Mouse (Mus musculus): ENCODE measurements around the gene Fgf4. TPM values are rescaled to one million over a fixed set of nuclear protein-coding genes. Genes with fewer than 3 reads are reported as not detected.
A peak's percentile ranks its signal among the peaks of the same experiment; 100 is the strongest.

Fgf4 gene
- not detected in 2 replicates for polyA plus RNA-seq (2015; fragmentation: Nextera tagmentation; extraction: Ambion mirVana)

GRCm38 (mm10) chr7:144847067-144847466 is at the start of gene Fgf4:
TSS of gene Fgf4 (plus strand) at chr7:144847367.
- no peak for ATAC-seq

DNA sequence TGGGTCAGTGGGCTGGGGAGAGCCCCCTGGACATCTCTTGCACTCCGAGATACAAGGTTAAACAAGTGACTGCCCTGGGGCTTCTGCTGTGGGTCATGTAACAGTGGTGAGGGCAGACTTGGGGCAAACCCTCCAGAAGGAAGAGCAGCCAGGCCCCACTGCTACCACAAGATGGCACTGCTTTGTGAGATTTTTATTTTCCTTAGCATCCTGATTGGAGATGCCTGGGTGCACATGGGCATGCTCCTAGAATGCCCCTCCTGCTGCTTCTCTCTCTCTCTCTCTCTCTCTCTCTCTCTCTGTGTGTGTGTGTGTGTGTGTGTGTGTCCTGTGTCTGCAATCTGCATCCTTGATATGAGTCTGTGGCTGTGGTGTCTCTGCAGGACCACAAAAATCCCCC is 48.7 kb upstream of the Fgf4 start:
- H3K27me3 ChIP-seq (replicated peaks) = no peaks in the 10 kb centered on the region
- no peak overlapping the region for H3K9ac ChIP-seq
- no peak overlapping the region for H3K4me2 ChIP-seq (replicated peaks)
- H3K9me3 ChIP-seq = no peaks in the 10 kb centered on the region
- peaks cover 10% of the 10 kb centered on the region for H3K4me1 ChIP-seq (replicated peaks)
- no peak overlapping the region for H3K4me3 ChIP-seq (replicated peaks)
- no peak overlapping the region for H3K27ac ChIP-seq
- ATAC-seq = no peak
- 55% methylated on average over 1 of the region's 1 CpGs for WGBS
- no peaks in the 10 kb centered on the region for H3K36me3 ChIP-seq

More at GRCm38 (mm10) chr7:144847067-144847466, at the start of gene Fgf4:
- Histone ChIP-seq H3K9ac (no peak within 1 kb of the TSS), H3K4me2 (replicated peaks) (no peak within 1 kb of the TSS), H3K27ac (no peak within 1 kb of the TSS), H3K9me3 (no peaks in the 10 kb centered on the region), H3K36me3 (no peaks in the 10 kb centered on the region), H3K4me3 (replicated peaks) (no peak within 1 kb of the TSS), H3K27me3 (replicated peaks) (peaks cover 17% of the 10 kb centered on the region), H3K4me1 (replicated peaks) (no peaks in the 10 kb centered on the region)

DNA sequence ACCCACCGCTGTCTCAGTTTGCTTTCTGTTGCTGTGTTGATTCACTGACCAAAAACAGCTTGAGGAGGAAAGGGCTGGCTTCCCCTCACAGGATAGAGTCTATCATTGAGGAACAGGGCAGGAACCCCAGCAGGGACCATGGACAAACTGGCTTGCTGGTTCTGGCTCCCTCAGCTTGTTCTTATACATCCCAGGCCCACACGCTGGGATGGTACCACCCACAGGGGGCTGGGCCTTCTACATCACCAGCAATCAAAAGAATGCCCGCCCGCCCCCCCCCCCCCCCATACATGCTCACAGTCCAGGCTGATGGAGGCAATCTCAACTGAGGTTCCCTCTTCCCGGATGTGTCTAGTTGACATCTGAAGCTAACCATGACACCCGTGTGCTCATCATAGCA is 40.1 kb upstream of the Fgf4 start:
- Histone ChIP-seq H3K27ac (no peak overlapping the region), H3K9ac (no peak overlapping the region), H3K36me3 (no peaks in the 10 kb centered on the region), H3K4me2 (replicated peaks) (no peak overlapping the region), H3K9me3 (no peaks in the 10 kb centered on the region), H3K4me1 (replicated peaks) (peaks cover 4% of the 10 kb centered on the region; the same call in 1 of the 2 replicates), H3K4me3 (replicated peaks) (no peak overlapping the region), H3K27me3 (replicated peaks) (no peaks in the 10 kb centered on the region; the same call in 1 of the 2 replicates)
- WGBS = 63% methylated on average over 6 of the region's 6 CpGs
- ATAC-seq = no peak

DNA sequence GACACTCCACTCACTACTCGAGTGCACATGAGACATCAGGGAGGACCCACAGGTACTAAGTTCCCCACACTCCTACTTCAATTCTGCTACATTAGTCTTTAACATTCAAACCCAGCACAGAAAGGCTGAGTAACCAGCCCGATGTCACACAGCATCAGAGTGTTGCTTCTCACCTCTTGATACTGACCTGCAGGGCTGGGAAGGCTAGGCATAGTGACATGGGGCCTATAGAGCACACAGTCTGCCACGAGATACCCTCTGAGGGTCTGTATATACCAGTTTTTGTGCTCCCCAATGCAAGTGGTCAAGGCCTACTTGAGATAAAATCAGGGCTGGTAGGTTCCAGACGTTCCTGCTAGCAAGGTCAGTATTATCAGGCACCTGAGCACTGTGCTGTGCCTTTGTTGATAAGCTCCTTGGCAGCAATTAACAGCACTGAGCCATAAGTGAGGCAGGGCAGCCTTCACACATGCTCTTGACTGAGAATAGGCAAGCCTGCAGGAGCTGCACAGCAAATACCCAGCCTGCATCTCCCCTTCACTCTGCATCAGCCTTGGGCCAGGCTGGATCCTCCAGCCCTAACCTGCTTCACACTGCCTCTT is 39.1 kb upstream of the Fgf4 start:
- Histone ChIP-seq H3K4me1 (replicated peaks) (peaks cover 4% of the 10 kb centered on the region; the same call in 1 of the 2 replicates), H3K27ac (no peak overlapping the region), H3K36me3 (no peaks in the 10 kb centered on the region), H3K27me3 (replicated peaks) (no peaks in the 10 kb centered on the region; the same call in 1 of the 2 replicates), H3K9ac (no peak overlapping the region), H3K4me3 (replicated peaks) (no peak overlapping the region), H3K4me2 (replicated peaks) (no peak overlapping the region), H3K9me3 (no peaks in the 10 kb centered on the region)
- peak; percentile 57; the same call in 1 of the 2 replicates for ATAC-seq
- WGBS = 65% methylated on average over 4 of the region's 4 CpGs

DNA sequence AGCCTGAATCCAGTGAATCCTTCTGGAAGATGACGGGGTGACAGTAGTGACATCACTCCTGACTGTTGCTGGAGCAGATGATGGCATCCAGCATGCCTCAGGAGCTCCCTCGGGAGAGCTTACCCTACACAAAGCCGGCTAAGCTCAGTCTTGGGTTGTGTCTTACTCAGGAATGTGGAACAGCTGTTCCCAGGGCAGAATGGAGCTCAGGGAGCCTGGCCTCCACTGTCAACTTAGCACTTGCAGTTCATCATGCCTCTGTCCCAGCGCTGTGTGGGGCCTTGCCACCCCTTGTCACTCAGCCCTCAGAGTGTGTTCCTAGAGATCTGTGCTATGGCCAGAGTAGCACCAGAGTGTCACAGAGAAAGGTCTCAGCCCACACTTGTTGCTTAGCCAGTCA is 35.6 kb upstream of the Fgf4 start:
- Histone ChIP-seq H3K4me2 (replicated peaks) (no peak overlapping the region), H3K36me3 (no peaks in the 10 kb centered on the region), H3K9ac (no peak overlapping the region), H3K27ac (no peak overlapping the region), H3K4me3 (replicated peaks) (no peak overlapping the region), H3K27me3 (replicated peaks) (no peaks in the 10 kb centered on the region), H3K9me3 (no peaks in the 10 kb centered on the region), H3K4me1 (replicated peaks) (peaks cover 4% of the 10 kb centered on the region; the same call in 1 of the 2 replicates)
- 35% methylated on average over 4 of the region's 4 CpGs for WGBS
- no peak for ATAC-seq

DNA sequence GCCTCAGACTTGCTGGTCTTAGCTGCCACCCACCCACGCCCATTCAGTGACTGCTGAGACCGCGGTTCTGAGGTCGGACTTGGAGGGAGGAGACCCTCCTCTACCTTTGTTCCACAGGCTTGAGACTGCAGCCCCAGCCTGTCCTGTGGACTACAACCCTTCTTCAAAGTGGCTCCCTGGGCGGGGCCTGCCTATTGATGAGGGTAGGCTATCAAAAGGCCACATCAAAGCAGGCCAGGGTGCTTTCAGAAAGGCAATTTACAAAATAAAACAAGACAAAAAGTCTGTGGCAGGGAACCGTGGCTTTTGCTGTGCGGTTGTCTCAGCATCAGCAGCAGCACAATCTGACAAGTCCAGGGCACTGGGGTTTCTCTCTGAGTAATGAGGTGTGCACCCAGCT is 25.3 kb upstream of the Fgf4 start:
- no peak overlapping the region for H3K9ac ChIP-seq
- no peak overlapping the region for H3K4me3 ChIP-seq (replicated peaks)
- no peaks in the 10 kb centered on the region for H3K9me3 ChIP-seq
- no peaks in the 10 kb centered on the region for H3K36me3 ChIP-seq
- H3K4me1 ChIP-seq (replicated peaks) = no peaks in the 10 kb centered on the region
- H3K27me3 ChIP-seq (replicated peaks) = no peaks in the 10 kb centered on the region
- no peak overlapping the region for H3K27ac ChIP-seq
- H3K4me2 ChIP-seq (replicated peaks) = no peak overlapping the region
- no peak for ATAC-seq
- WGBS = 46% methylated on average over 7 of the region's 7 CpGs

- ATAC-seq = no peak
- H3K4me1 ChIP-seq (replicated peaks) = no peaks in the 10 kb centered on the region
- 81% methylated on average over 2 of the region's 2 CpGs for WGBS
Observed at GRCm38 (mm10) chr7:144823988-144824387, 23.2 kb upstream of the Fgf4 start.

DNA sequence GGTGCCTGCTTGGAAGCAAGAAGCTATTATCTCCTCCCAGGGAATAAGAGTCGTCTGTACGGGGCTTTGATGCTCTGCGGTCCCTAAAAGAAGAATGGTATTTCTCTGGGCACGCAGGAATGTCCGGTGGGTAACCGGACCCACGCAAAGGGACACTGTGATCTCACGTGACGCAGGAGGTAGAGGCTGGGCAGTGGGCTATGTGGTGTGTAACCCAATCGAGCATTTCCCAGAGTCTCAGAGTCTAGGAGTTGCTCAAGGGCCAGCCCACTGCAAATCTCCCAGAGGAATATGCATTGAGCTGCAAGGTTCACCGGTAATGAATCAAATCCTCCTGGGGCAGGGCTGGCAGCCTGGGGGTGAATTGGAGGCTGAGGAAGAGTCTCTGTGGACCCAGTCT is 18.8 kb upstream of the Fgf4 start:
- Histone ChIP-seq H3K9me3 (no peaks in the 10 kb centered on the region), H3K4me3 (replicated peaks) (no peak overlapping the region), H3K27me3 (replicated peaks) (no peaks in the 10 kb centered on the region; the same call in 1 of the 2 replicates), H3K4me2 (replicated peaks) (no peak overlapping the region), H3K36me3 (no peaks in the 10 kb centered on the region), H3K4me1 (replicated peaks) (no peaks in the 10 kb centered on the region), H3K27ac (no peak overlapping the region), H3K9ac (no peak overlapping the region)
- 82% methylated on average over 11 of the region's 11 CpGs for WGBS
- no peak for ATAC-seq

More at GRCm38 (mm10) chr7:144823988-144824387, 23.2 kb upstream of the Fgf4 start:
- Histone ChIP-seq H3K4me3 (replicated peaks) (no peak overlapping the region), H3K36me3 (no peaks in the 10 kb centered on the region), H3K27ac (no peak overlapping the region), H3K9me3 (no peaks in the 10 kb centered on the region), H3K4me2 (replicated peaks) (no peak overlapping the region), H3K9ac (no peak overlapping the region), H3K27me3 (replicated peaks) (no peaks in the 10 kb centered on the region)

GRCm38 (mm10) chr7:144837891-144838488 is 9.2 kb upstream of the Fgf4 start, which contains the start of gene Fgf3:
TSS of gene Fgf3 (plus strand) at chr7:144838083.
- 0 out of 2 replicates have a peak within 1 kb of the TSS, but pooled peaks have one; percentile 8 for H3K9ac ChIP-seq
- H3K4me1 ChIP-seq (replicated peaks) = peaks cover 13% of the 10 kb centered on the region
- no peak within 1 kb of the TSS for H3K27ac ChIP-seq
- H3K4me3 ChIP-seq (replicated peaks) = peak within 1 kb of the TSS; percentile 25
- H3K9me3 ChIP-seq = no peaks in the 10 kb centered on the region
- ATAC-seq = no peak
- H3K4me2 ChIP-seq (replicated peaks) = peak within 1 kb of the TSS; percentile 65
- H3K27me3 ChIP-seq (replicated peaks) = peaks cover 75% of the 10 kb centered on the region
- 3% methylated on average over 42 of the region's 43 CpGs for WGBS
- H3K36me3 ChIP-seq = no peaks in the 10 kb centered on the region

DNA sequence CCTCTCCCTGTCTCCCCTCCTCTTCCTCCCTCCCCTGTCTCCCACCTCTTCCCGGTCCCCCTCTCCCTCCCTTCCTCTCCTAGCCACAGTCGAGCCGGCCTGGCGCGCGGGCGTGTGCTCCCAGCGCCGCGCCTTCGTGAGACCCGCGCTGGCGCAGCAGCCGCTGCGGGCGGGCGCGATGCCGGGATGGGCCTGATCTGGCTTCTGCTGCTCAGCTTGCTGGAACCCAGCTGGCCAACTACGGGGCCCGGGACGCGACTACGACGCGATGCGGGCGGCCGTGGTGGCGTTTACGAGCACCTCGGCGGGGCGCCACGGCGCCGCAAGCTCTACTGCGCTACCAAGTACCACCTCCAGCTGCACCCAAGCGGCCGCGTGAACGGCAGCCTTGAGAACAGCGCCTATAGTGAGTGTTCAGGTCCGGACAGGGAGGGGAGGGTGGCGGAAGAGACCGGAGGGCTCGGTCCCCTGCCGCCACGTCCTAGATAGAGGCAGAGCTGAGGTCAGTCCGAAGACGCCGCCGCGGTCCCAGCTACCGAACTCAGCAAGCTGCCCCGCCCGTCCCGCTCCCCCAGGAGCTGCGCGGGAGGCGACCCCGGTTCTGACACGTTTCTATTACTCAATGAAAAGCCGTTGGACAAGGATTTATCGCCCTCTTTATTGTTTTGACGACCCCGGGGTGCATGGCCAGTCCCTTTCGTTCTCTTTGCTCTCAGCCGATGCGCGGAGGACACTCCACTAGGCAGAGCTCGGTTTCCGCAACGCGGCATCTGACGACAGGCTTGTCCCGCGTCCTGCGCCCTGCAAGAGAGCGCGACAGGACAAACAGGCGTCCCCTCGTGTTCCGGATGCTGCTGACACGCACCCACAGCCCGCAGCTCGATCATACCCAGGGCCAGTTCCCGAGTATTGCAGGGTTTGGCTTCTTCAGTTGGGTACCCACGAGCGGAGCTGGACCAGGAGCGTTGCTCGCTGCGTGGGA is 8.4 kb upstream of the Fgf4 start:
- Histone ChIP-seq H3K27ac (no peak overlapping the region), H3K9me3 (no peaks in the 10 kb centered on the region), H3K36me3 (no peaks in the 10 kb centered on the region), H3K4me1 (replicated peaks) (peaks cover 13% of the 10 kb centered on the region), H3K4me2 (replicated peaks) (peak overlapping the region; percentile 65), H3K9ac (0 out of 2 replicates have a peak overlapping the region, but pooled peaks have one; percentile 8), H3K27me3 (replicated peaks) (peaks cover 77% of the 10 kb centered on the region), H3K4me3 (replicated peaks) (peak overlapping the region; percentile 25)
- WGBS = under 1% methylated on average over 94 of the region's 94 CpGs
- ATAC-seq = peak; percentile 39; the same call in 1 of the 2 replicates

- H3K4me3 ChIP-seq (replicated peaks) = no peak overlapping the region
- H3K27me3 ChIP-seq (replicated peaks) = peaks cover 26% of the 10 kb centered on the region
- no peaks in the 10 kb centered on the region for H3K4me1 ChIP-seq (replicated peaks)
- H3K9me3 ChIP-seq = no peaks in the 10 kb centered on the region
- H3K4me2 ChIP-seq (replicated peaks) = no peak overlapping the region
- H3K27ac ChIP-seq = no peak overlapping the region
- no peak for ATAC-seq
- WGBS = 20% methylated on average over 4 of the region's 4 CpGs
- no peak overlapping the region for H3K9ac ChIP-seq
- no peaks in the 10 kb centered on the region for H3K36me3 ChIP-seq
Observed at GRCm38 (mm10) chr7:144846158-144846557, 1.0 kb upstream of the Fgf4 start.

- no peaks in the 10 kb centered on the region for H3K4me1 ChIP-seq (replicated peaks)
- no peak overlapping the region for H3K9ac ChIP-seq
- no peak overlapping the region for H3K4me2 ChIP-seq (replicated peaks)
- H3K27me3 ChIP-seq (replicated peaks) = peaks cover 6% of the 10 kb centered on the region; the same call in 1 of the 2 replicates
- H3K9me3 ChIP-seq = no peaks in the 10 kb centered on the region
- no peak overlapping the region for H3K4me3 ChIP-seq (replicated peaks)
- H3K27ac ChIP-seq = no peak overlapping the region
- no peak for ATAC-seq
- 58% methylated on average over 3 of the region's 3 CpGs for WGBS
- no peaks in the 10 kb centered on the region for H3K36me3 ChIP-seq
Observed at GRCm38 (mm10) chr7:144851321-144851720, 4.2 kb downstream of the Fgf4 start.
